In the genomic region with DNA sequence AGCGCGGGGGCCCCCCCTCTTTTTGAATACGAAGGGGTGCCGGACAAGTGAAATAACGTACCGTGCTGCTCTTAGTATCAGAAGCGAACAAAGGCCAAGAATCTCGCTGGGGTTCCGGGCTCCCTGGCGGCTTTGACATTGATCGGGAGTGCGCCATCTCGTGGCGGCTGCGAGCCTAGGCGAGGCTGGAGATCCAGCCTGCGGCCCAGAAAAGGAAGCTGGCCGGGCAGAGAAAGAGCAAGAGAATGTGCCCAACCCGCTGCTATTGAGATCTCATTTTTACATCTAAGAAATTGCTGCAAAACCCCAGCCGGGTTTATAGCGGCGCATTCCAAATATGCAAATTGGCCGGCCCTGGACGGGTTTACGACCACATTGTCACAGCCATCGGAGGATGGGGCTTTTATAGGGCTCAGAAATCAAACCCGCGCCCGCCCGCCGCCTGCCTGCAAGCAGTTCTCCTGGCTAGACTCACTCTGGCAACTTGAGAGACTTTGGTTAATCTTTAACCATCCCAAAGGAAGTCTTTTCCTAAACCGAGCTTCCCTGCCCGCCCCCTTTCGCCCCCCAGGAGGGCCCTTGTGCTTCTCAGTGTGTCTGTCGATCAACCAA, we compare ENCODE assay signal across 8 mouse cellular contexts. TPM values are rescaled to one million over a fixed set of nuclear protein-coding genes. Genes with fewer than 3 reads are reported as not detected.
DNase-seq lines count a peak whose midpoint lies in the region; ATAC-seq and TF ChIP-seq lines count a peak whose summit lies in the region.
"Had no signal": no experiment of that assay in that cellular context is flagged by ENCODE, and none has a peak within 500 bp of the region (broad histone marks: within the 10 kb centered on the region; RNA-seq: fewer than 3 reads in every experiment).

A gene (minus strand): TSS at position 466 of the 612 bp plus-strand sequence.

- H3K27ac ChIP-seq in ES-Bruce4 (ENCODE audit: insufficient read depth, low read length), result no peak within 1 kb of the TSS
- peak within 1 kb of the TSS; percentile 93 for H3K27ac ChIP-seq in gastrocnemius, adult 2 months
- no peak within 1 kb of the TSS for H3K27ac ChIP-seq in hindbrain, embryonic 13.5 days
- H3K27ac ChIP-seq in limb, embryonic 14.5 days (replicated peaks; ENCODE audit: low read depth, low read length), result peak within 1 kb of the TSS; percentile 99

- DNase-seq in adrenal gland, postnatal 14 days, result peak; percentile 90
- DNase-seq in gastrocnemius, adult 2 months, result peak; percentile 94
- DNase-seq in limb, embryonic 14.5 days (ENCODE audit: low spot score), result peak; percentile 95
- DNase-seq in thymus, postnatal 10 days (ENCODE audit: low spot score in 2 of 2), result peak; percentile 55 to 78

- H3K36me3 ChIP-seq in ES-Bruce4 (ENCODE audit: control insufficient read depth, insufficient read depth, low read length, poor library complexity, severe bottlenecking) (no peaks in the 10 kb centered on the region), myocyte (ENCODE audit: control insufficient read depth, insufficient read depth) (no peaks in the 10 kb centered on the region)
- H3K36me3 ChIP-seq in hindbrain, embryonic 13.5 days, result no peaks in the 10 kb centered on the region
- 0 out of 2 replicates have a peak, but pooled peaks cover 6% of the 10 kb centered on the region for H3K36me3 ChIP-seq in limb, embryonic 14.5 days (ENCODE audit: control insufficient read depth, insufficient read depth, low read length)

- H3K9ac ChIP-seq in ES-Bruce4 (ENCODE audit: low read depth, poor library complexity, severe bottlenecking), result no peak within 1 kb of the TSS
- no peak within 1 kb of the TSS for H3K9ac ChIP-seq in hindbrain, embryonic 13.5 days
- peak within 1 kb of the TSS; percentile 100 for H3K9ac ChIP-seq in limb, embryonic 14.5 days (ENCODE audit: low read depth, low read length, severe bottlenecking)

- H3K4me1 ChIP-seq in ES-Bruce4 (ENCODE audit: control insufficient read depth, insufficient read depth, low read length), result no peaks in the 10 kb centered on the region
- H3K4me1 ChIP-seq in hindbrain, embryonic 13.5 days (replicated peaks), result 0 out of 2 replicates have a peak, but pooled peaks cover 10% of the 10 kb centered on the region
- peaks cover 38% of the 10 kb centered on the region for H3K4me1 ChIP-seq in limb, embryonic 14.5 days (ENCODE audit: control insufficient read depth, insufficient read depth, low read length)

- no peak for TF ChIP-seq EP300 in ES-Bruce4 (IDR thresholded peaks at IDR 0.05; ENCODE audit: insufficient read depth, low read depth, low read length)

- peaks cover 61% of the 10 kb centered on the region for H3K27me3 ChIP-seq in ES-Bruce4 (ENCODE audit: control insufficient read depth, insufficient read depth, low read length, poor library complexity, severe bottlenecking)
- H3K27me3 ChIP-seq in hindbrain, embryonic 13.5 days, result peaks cover 98% of the 10 kb centered on the region
- no peaks in the 10 kb centered on the region for H3K27me3 ChIP-seq in limb, embryonic 14.5 days (ENCODE audit: control insufficient read depth, insufficient read depth, low read length)
- H3K27me3 ChIP-seq in myocyte (ENCODE audit: control insufficient read depth, insufficient read depth, insufficient read length), result no peaks in the 10 kb centered on the region

- no peak within 1 kb of the TSS for H3K4me2 ChIP-seq in hindbrain, embryonic 13.5 days
- H3K4me2 ChIP-seq in limb, embryonic 14.5 days (replicated peaks; ENCODE audit: low read depth, low read length, severe bottlenecking), result peak within 1 kb of the TSS; percentile 96
- peak within 1 kb of the TSS; percentile 79 for H3K4me2 ChIP-seq in myocyte (ENCODE audit: low read depth)

- peaks cover 65% of the 10 kb centered on the region for H3K79me2 ChIP-seq in myocyte (ENCODE audit: control insufficient read depth, insufficient read depth)

- intact Hi-C loops in gastrocnemius, adult 2 months (cut with DNase I), result no loop called here

- TF ChIP-seq CTCF in ES-Bruce4 (IDR thresholded peaks at IDR 0.05; ENCODE audit: low read depth, low read length), result peak; percentile 80
- TF ChIP-seq CTCF in gastrocnemius, adult 2 months (IDR thresholded peaks at IDR 0.05), result peak; percentile 96

- peak within 1 kb of the TSS; percentile 16; the same call in 1 of the 2 replicates for H3K4me3 ChIP-seq in ES-Bruce4 (ENCODE audit: low read depth, low read length)
- peak within 1 kb of the TSS; percentile 73 for H3K4me3 ChIP-seq in gastrocnemius, adult 2 months
- H3K4me3 ChIP-seq in hindbrain, embryonic 13.5 days, result peak within 1 kb of the TSS; percentile 12; the same call in 1 of the 2 replicates
- H3K4me3 ChIP-seq in limb, embryonic 14.5 days (replicated peaks; ENCODE audit: low read length), result peak within 1 kb of the TSS; percentile 90
- peak within 1 kb of the TSS; percentile 86 for H3K4me3 ChIP-seq in myocyte

- H3ac ChIP-seq in myocyte (ENCODE audit: control insufficient read depth, insufficient read length), result peak within 1 kb of the TSS; percentile 16

- H3K9me3 ChIP-seq in ES-Bruce4 (replicated peaks; ENCODE audit: control insufficient read depth, insufficient read depth, low read length, poor library complexity, severe bottlenecking), result no peaks in the 10 kb centered on the region
- H3K9me3 ChIP-seq in hindbrain, embryonic 13.5 days, result no peaks in the 10 kb centered on the region
- no peaks in the 10 kb centered on the region for H3K9me3 ChIP-seq in limb, embryonic 14.5 days (ENCODE audit: control insufficient read depth, low read length)

- TF ChIP-seq POLR2A in ES-Bruce4 (IDR thresholded peaks at IDR 0.05; ENCODE audit: insufficient read depth, low read length) (no peak), myocyte (IDR thresholded peaks at IDR 0.05; ENCODE audit: insufficient read length, low read depth) (no peak)
- TF ChIP-seq POLR2A in limb, embryonic 14.5 days (IDR thresholded peaks at IDR 0.05; ENCODE audit: borderline replicate concordance, extremely low read depth, insufficient read depth, insufficient read length), result peak; percentile 43; the same call in 1 of the 2 replicates

- no peak for ATAC-seq in hindbrain, embryonic 13.5 days (ENCODE audit: low FRiP score)
- ATAC-seq in limb, embryonic 14.5 days (ENCODE audit: low FRiP score, low read depth), result peak; percentile 55

- WGBS in hindbrain, embryonic 13.5 days, result under 1% methylated on average over 35 of the region's 35 CpGs
- whole genome bisulfite sequencing in limb, embryonic 14.5 days, result 2% methylated on average over 35 of the region's 35 CpGs

TF ChIP-seq in myocyte, 11 proteins besides CTCF, POLR2A, EP300 and RAD21:
- TF ChIP-seq TCF3 (IDR thresholded peaks at IDR 0.05; ENCODE audit: insufficient read length, low read depth), result no peak
- TF ChIP-seq SRF (IDR thresholded peaks at IDR 0.05; ENCODE audit: control insufficient read depth, insufficient read length, low read depth), result no peak
- TF ChIP-seq MYOG (IDR thresholded peaks at IDR 0.05; ENCODE audit: control insufficient read depth in 1 of 3, insufficient read depth in 1 of 3, insufficient read length in 2 of 3, low read depth in 2 of 3), result no peak
- TF ChIP-seq REST (IDR thresholded peaks at IDR 0.05; ENCODE audit: insufficient read depth, insufficient read length), result no peak
- TF ChIP-seq E2F4 (IDR thresholded peaks at IDR 0.05; ENCODE audit: insufficient read depth), result no peak
- no peak for TF ChIP-seq CEBPB (IDR thresholded peaks at IDR 0.05; ENCODE audit: insufficient read depth, poor library complexity, severe bottlenecking)
- peak; percentile 38 for TF ChIP-seq POLR2AphosphoS2 (IDR thresholded peaks at IDR 0.05; ENCODE audit: insufficient read length, low read depth)
TF ChIP-seq in myocyte: peak in this region for 1.

RNA-seq across cellular contexts. Expression of the gene that starts here (rescaled TPM):
- polyA plus RNA-seq in ES-Bruce4 (2011; ENCODE audit: insufficient read depth, insufficient read length, low read depth, missing spikeins) (not detected in 2 replicates), myocyte (2012; fragmentation: generic; extraction: Trizol) (15.8 TPM)
- 0.15 and 0.68 TPM in 2 replicates for total RNA-seq in adrenal gland, postnatal 14 days (2021)
- total RNA-seq in gastrocnemius, adult 2 months (2021), result 10 to 100 TPM; 17.4 to 17.7 TPM
- 0.22 TPM in 1 of 2 replicates, not detected in the other for polyA plus RNA-seq in hindbrain, embryonic 13.5 days (2015; fragmentation: Nextera tagmentation; extraction: Ambion mirVana)
- polyA plus RNA-seq in limb, embryonic 14.5 days (2012; rRNA removed), result 111 and 136 TPM in 2 replicates
- 117 and 149 TPM in 2 replicates for polyA plus RNA-seq in limb, embryonic 14.5 days (2014; fragmentation: Nextera tagmentation; extraction: Ambion mirVana)
- total RNA-seq: layer of hippocampus, postnatal 25 days had no signal

Comparison
In these comparisons a context has a peak if more than half of its experiments do, and no peak if none do; other contexts are left out.
1. RNA of the gene that starts here (total RNA-seq): 17.4 to 17.7 TPM in gastrocnemius, adult 2 months; 0.15 to 0.68 TPM in adrenal gland, postnatal 14 days; every median in the first group is over 10 times any median in the second.
2. RNA of the gene that starts here (polyA plus RNA-seq): 111 to 149 TPM in limb, embryonic 14.5 days and 15.8 TPM in myocyte (single experiment); 0.22 TPM in hindbrain, embryonic 13.5 days and not detected in ES-Bruce4; every median in the first group is over 10 times any median in the second.
3. Peak in DNase-seq in adrenal gland, postnatal 14 days; RNA of the gene not detected or under 1 TPM.
4. H3K27ac ChIP-seq: peak in gastrocnemius, adult 2 months (single experiment) and limb, embryonic 14.5 days (single experiment); none in ES-Bruce4 (single experiment) and hindbrain, embryonic 13.5 days (single experiment).
5. H3K4me3 ChIP-seq: peak in every context shown above with its lines; median percentile 90 in limb, embryonic 14.5 days; 86 in myocyte; 73 in gastrocnemius, adult 2 months; 16 in ES-Bruce4; 12 in hindbrain, embryonic 13.5 days.
6. Peak in every context shown above with its lines, with median percentiles within 50 percentile points of each other: DNase-seq.